Mouse (Mus musculus): ENCODE results near the gene Tmem167b. TPM values are rescaled to one million over a fixed set of nuclear protein-coding genes. Genes with fewer than 3 reads are reported as not detected.
A peak's percentile ranks its signal among the peaks of the same experiment; 100 is the strongest.

Tmem167b gene
- polyA plus RNA-seq, 1 experiment from 2014 or later: 33.8 TPM

DNA sequence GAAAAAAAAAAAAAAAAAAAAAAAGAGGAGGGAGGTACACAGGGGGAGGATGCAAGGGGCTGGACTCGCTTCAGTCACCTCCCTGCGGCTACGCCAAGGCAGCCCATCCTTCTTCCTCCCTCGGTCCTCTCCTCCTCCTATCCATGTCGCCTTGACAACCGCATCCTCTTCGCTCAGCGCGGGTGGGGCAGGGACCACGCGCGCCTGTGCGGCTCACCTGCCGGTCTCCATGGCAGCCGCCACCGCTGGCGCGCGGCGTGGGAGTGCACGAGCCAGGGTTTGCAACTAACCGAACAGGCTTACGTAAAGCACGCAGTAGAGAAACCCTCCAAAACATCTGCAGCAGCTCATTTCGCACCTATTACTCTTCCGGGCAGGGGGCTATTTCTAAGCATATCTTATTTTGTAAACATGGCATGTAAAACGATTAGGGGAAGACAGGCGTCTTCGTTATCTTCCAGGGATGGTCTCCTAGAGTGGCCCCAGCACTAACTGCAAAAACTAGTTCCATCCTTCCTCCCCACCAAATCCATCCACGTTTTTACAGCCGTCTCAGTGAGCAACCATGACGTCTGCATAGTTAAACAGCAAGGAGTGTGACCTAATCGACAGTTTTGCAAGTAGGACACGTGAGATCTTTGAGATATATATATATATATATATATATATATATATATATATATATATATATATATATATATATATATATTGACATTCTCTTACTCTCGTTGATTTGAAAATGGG is 25.6 kb downstream of the Tmem167b start, which contains the start of gene 5330417C22Rik:
Gene 5330417C22Rik, minus strand, starts transcription at position 20 of the 744 bp plus-strand sequence.
- peak within 1 kb of the TSS; percentile 82 for H3K4me2 ChIP-seq
- H3K27me3 ChIP-seq (replicated peaks): peaks cover 18% of the 10 kb centered on the region
- peak within 1 kb of the TSS; percentile 38 for H3K9ac ChIP-seq

DNA sequence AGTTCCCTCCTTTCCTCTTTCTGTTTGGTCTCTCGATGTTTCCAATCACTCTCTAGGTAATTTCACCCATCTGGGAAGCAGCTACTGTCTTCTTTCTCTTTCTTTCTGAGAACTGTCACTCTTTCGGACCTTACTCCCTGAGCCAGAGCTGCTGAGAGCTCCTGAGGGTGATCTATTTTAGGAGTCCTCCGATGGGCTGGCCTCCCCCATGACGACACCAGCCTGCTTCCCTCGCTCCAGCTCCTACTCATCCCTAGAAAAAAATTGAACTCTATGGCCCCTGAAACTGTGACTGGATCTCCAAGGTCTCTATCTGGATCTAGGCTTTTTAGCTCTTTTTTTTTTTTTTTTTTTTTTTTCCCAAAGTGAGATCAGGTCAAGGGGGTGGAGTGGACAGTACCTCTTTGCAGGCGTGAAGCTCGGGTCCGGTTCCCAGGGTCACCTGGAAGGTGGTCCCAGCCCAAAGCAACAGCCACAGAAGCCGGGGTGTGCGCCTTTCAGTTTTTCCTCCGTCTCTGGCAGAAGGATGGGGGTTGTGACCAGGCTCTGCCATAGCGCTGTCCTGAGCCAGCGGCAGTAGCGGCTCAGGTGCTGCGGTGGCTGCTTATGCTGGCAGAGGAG is 26.3 kb downstream of the Tmem167b start:
- Histone ChIP-seq H3K4me3 (peak overlapping the region; percentile 48), H3K9me3 (replicated peaks) (no peaks in the 10 kb centered on the region), H3K4me2 (peak overlapping the region; percentile 82), H3K9ac (no peak overlapping the region), H3K4me1 (replicated peaks) (peaks cover 18% of the 10 kb centered on the region), H3K27ac (ENCODE audit: poor library complexity, severe bottlenecking) (no peak overlapping the region), H3K36me3 (no peaks in the 10 kb centered on the region), H3K27me3 (replicated peaks) (peaks cover 18% of the 10 kb centered on the region)
- ATAC-seq (ENCODE audit: insufficient number of reproducible peaks, low FRiP score): no peak
- WGBS: 5% methylated on average over 15 of the region's 15 CpGs

More for the DNA sequence above, 25.6 kb downstream of the Tmem167b start, which contains the start of gene 5330417C22Rik:
- ATAC-seq (ENCODE audit: insufficient number of reproducible peaks, low FRiP score): peak; percentile 51; the same call in 1 of the 2 replicates
- Histone ChIP-seq H3K9me3 (replicated peaks) (no peaks in the 10 kb centered on the region), H3K36me3 (no peaks in the 10 kb centered on the region), H3K27ac (ENCODE audit: poor library complexity, severe bottlenecking) (no peak within 1 kb of the TSS), H3K4me3 (peak within 1 kb of the TSS; percentile 48), H3K4me1 (replicated peaks) (peaks cover 18% of the 10 kb centered on the region)
- WGBS: 3% methylated on average over 32 of the region's 35 CpGs

DNA sequence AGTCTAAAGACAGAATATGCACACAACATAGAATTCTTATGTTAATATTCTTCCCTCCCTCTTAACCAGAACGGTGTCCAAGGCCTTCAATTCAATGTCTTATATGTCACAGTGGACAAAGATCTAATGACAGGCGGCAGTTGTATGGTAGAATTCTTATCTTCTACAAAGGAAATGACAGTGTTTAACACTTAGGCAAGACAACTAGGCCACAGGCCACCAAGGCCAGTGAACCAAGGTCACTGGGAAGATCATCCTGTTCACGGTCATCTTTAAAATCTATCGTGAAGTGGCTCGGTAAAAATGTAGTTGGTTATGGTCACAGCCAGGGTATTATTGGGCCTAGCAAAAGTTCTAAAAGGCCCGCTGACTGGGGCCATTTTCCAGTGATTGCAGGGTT is 28.3 kb downstream of the Tmem167b start, which contains the start of gene 1700013F07Rik:
Gene 1700013F07Rik, plus strand, starts transcription at position 200 of the 400 bp plus-strand sequence.
- H3K27me3 ChIP-seq (replicated peaks): peaks cover 18% of the 10 kb centered on the region
- H3K4me1 ChIP-seq (replicated peaks): peaks cover 18% of the 10 kb centered on the region
- no peak within 1 kb of the TSS for H3K27ac ChIP-seq (ENCODE audit: poor library complexity, severe bottlenecking)
- 70% methylated on average over 6 of the region's 6 CpGs for WGBS
- H3K9ac ChIP-seq: no peak within 1 kb of the TSS
- H3K4me2 ChIP-seq: no peak within 1 kb of the TSS
- no peak within 1 kb of the TSS for H3K4me3 ChIP-seq
- no peaks in the 10 kb centered on the region for H3K9me3 ChIP-seq (replicated peaks)
- ATAC-seq (ENCODE audit: insufficient number of reproducible peaks, low FRiP score): no peak
- no peaks in the 10 kb centered on the region for H3K36me3 ChIP-seq

DNA sequence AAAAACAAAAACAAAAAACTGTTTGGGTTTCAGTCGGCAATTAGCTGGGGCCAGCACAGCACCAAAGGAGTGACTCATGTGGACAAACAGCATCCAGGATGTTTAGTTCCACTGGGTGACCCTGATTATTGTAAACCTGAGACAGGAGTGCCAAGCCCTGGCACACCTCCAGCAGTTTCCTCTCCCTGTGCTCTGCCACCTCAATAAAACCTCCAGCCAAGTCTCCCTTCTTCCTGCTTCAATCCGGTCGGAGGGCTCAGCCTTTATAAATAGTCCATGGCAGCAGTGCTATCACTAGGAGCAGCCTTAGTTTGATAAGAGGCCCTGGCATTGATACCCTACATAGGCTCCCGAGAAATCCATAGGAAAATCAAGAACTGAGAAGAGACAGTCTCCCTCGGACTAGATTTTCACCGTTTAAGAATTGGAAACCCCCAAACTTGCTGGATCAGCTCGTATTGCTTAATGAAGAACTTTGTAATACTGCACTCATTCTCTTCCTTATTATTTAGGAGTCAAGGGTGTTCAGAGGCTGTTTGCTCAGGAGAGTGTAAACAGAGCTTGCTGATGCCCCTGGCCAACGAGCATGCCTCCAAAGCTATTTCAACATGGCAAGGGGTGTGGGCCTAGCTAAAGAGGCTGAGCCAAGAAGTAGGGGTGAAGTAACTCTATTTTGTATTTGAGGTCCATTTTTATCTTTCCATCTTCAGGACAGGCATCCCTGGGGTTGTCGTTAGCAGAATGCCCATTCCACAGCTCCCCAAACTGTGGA is 29.0 kb downstream of the Tmem167b start:
- Histone ChIP-seq H3K36me3 (no peaks in the 10 kb centered on the region), H3K9me3 (replicated peaks) (0 out of 2 replicates have a peak, but pooled peaks cover 3% of the 10 kb centered on the region), H3K9ac (no peak overlapping the region), H3K4me1 (replicated peaks) (peaks cover 18% of the 10 kb centered on the region), H3K27ac (ENCODE audit: poor library complexity, severe bottlenecking) (no peak overlapping the region), H3K4me2 (no peak overlapping the region), H3K4me3 (no peak overlapping the region), H3K27me3 (replicated peaks) (peaks cover 13% of the 10 kb centered on the region)
- ATAC-seq (ENCODE audit: insufficient number of reproducible peaks, low FRiP score): no peak
- 47% methylated on average over 9 of the region's 9 CpGs for WGBS

DNA sequence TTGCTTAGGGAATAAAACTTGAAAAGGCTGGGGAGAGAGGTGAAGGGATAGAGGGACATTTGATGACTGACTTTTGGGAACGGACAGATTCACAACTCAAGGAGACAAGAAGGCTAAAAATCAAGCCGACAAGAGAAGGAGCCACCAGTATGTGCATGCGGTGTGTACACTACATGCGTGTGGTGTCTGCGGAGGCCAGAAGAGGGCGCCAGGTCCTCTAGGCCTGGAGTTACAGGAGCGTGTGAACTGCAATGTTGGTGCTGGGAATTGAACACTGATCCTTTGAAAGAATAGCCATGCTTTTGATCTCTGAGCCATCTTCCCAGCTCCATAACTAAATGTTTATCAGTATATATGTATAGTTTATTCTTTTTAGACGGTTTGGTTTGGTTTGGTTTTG is 33.8 kb downstream of the Tmem167b start:
- no peak overlapping the region for H3K4me2 ChIP-seq
- H3K4me3 ChIP-seq: no peak overlapping the region
- no peaks in the 10 kb centered on the region for H3K27me3 ChIP-seq (replicated peaks)
- 85% methylated on average over 8 of the region's 8 CpGs for WGBS
- no peak overlapping the region for H3K27ac ChIP-seq (ENCODE audit: poor library complexity, severe bottlenecking)
- no peaks in the 10 kb centered on the region for H3K36me3 ChIP-seq
- ATAC-seq (ENCODE audit: insufficient number of reproducible peaks, low FRiP score): no peak
- 0 out of 2 replicates have a peak, but pooled peaks cover 3% of the 10 kb centered on the region for H3K9me3 ChIP-seq (replicated peaks)
- no peak overlapping the region for H3K9ac ChIP-seq
- peaks cover 9% of the 10 kb centered on the region for H3K4me1 ChIP-seq (replicated peaks)

DNA sequence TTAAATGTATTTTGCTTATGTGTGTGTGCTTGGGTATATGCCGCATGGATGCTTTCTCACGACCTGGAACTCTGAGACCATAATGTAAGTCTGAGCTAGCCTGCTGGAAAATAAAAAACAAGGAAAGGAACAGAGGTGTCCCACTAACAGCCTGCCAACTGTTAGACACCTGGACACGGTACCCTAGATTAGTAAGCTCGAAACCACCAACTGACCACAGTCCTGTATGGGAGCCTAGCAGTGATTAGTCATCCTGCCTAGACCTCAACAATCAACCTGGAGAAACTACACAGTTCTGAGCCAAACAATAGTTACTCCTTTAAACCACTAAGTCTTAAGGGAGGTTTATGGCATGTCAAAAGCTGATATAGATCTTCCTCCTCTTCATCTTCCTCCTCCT is 38.9 kb downstream of the Tmem167b start:
- H3K27me3 ChIP-seq (replicated peaks): no peaks in the 10 kb centered on the region
- 83% methylated on average over 4 of the region's 4 CpGs for WGBS
- H3K27ac ChIP-seq (ENCODE audit: poor library complexity, severe bottlenecking): no peak overlapping the region
- ATAC-seq (ENCODE audit: insufficient number of reproducible peaks, low FRiP score): no peak
- no peaks in the 10 kb centered on the region for H3K36me3 ChIP-seq
- 0 out of 2 replicates have a peak, but pooled peaks cover 1% of the 10 kb centered on the region for H3K9me3 ChIP-seq (replicated peaks)
- no peaks in the 10 kb centered on the region for H3K4me1 ChIP-seq (replicated peaks)
- H3K4me2 ChIP-seq: no peak overlapping the region
- H3K4me3 ChIP-seq: no peak overlapping the region
- H3K9ac ChIP-seq: no peak overlapping the region

DNA sequence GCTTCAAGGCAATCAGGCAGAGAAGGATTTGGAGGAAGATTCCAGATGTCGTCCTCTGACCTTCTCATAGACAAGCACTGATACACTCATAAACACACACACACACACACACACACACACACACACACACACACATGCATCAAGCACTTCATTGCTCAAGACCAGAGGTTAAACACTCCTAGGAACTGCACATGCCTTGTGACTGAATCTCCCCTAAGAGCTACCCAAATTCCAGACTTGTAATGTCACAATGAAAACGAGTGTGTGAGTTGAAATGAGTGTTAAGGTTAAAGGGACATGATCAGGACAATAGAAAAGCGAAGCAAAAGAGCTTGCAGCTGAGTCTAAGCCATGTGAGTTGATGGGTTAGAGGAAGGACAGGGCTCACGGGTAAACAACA is 44.0 kb downstream of the Tmem167b start:
- H3K4me3 ChIP-seq: no peak overlapping the region
- ATAC-seq (ENCODE audit: insufficient number of reproducible peaks, low FRiP score): no peak

DNA sequence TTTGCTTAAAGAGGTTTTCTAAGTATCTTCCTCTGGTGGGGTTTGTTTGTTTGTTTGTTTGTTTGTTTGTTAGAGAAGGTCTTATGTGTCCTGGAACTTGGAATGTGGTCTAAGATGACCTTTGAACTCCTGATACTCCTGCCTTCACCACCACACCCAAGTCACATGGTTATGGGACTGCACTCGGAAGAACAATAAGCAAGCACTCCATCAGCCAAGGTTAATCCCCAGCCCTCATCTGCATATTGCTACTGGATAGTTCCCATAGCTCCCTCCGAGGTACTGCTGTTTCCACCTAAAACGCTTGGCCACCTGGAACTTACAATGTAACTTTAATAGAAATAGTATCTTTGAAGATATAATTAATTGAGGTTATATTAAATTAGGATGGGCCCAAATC is 48.8 kb downstream of the Tmem167b start:
- H3K4me1 ChIP-seq (replicated peaks): no peaks in the 10 kb centered on the region
- no peak overlapping the region for H3K4me2 ChIP-seq
- H3K36me3 ChIP-seq: no peaks in the 10 kb centered on the region
- no peaks in the 10 kb centered on the region for H3K9me3 ChIP-seq (replicated peaks)
- no peaks in the 10 kb centered on the region for H3K27me3 ChIP-seq (replicated peaks)
- H3K27ac ChIP-seq (ENCODE audit: poor library complexity, severe bottlenecking): no peak overlapping the region
- H3K9ac ChIP-seq: no peak overlapping the region
- ATAC-seq (ENCODE audit: insufficient number of reproducible peaks, low FRiP score): no peak
- 70% methylated on average over 3 of the region's 3 CpGs for WGBS
- no peak overlapping the region for H3K4me3 ChIP-seq

More for the DNA sequence above, 44.0 kb downstream of the Tmem167b start:
- WGBS: 54% methylated on average over 4 of the region's 4 CpGs
- Histone ChIP-seq H3K4me1 (replicated peaks) (no peaks in the 10 kb centered on the region), H3K27ac (ENCODE audit: poor library complexity, severe bottlenecking) (no peak overlapping the region), H3K9ac (no peak overlapping the region), H3K9me3 (replicated peaks) (no peaks in the 10 kb centered on the region), H3K36me3 (no peaks in the 10 kb centered on the region), H3K27me3 (replicated peaks) (no peaks in the 10 kb centered on the region), H3K4me2 (no peak overlapping the region)

DNA sequence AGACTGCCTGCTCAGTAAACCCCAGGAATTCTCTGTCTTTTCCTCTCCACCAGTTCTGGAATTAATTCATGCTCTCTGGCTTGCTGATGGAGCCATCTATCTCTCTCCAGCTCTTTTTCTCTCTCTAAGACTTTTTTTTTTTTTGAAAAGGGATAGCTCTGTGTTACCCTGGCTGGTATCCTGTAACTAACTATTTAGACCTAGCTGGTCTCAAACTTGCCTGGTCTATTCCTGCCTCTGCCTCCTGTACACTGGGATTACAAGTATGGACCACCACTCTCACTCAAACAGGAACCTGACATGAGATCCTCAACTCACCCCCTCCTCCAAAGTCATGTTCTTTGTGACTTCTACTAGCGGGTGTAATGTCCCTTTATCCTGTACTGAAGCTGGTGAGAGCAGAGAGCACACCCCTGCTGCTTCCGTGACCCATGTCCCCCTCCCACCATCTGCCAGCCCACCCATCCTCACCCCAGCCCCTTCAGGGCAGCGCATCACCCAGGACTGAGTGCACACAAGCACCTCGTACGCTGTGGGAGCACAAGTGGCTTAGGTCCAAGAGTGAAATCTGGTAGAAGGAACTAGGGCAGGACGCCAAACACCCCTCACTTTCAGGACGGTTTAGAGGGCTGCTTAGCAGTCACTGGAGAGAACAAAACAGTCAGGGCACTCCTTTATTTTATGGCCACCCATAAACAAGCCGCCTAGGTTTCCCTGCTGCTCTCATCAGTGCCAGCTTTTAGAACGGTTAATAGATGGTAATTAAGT is 51.4 kb downstream of the Tmem167b start:
- H3K27ac ChIP-seq (ENCODE audit: poor library complexity, severe bottlenecking): no peak overlapping the region
- H3K4me3 ChIP-seq: no peak overlapping the region

DNA sequence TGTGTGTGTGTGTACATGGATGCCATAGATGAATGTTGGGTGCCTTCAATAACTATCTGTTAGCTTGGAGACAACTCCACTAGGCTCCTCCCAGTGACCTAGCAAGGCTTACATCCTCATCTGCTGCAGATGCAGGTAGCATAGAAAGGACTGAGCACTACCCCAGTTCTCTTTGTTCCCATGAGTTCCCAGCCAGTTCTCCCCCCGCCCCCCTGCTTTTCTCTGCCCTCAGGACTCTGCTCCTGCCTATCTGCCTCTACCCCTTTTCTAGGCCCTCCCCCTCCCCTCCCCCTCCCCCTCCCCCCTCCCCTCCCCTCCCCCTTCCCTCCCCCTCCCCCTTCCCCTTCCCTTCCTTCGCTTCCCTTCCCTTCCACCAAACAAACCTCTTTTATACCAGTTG is 52.1 kb downstream of the Tmem167b start:
- WGBS: 63% methylated on average over 2 of the region's 2 CpGs
- H3K4me1 ChIP-seq (replicated peaks): no peaks in the 10 kb centered on the region

More for the DNA sequence above, 51.4 kb downstream of the Tmem167b start:
- no peaks in the 10 kb centered on the region for H3K9me3 ChIP-seq (replicated peaks)
- H3K36me3 ChIP-seq: no peaks in the 10 kb centered on the region
- H3K9ac ChIP-seq: no peak overlapping the region
- no peaks in the 10 kb centered on the region for H3K27me3 ChIP-seq (replicated peaks)
- WGBS: 39% methylated on average over 9 of the region's 9 CpGs
- no peak for ATAC-seq (ENCODE audit: insufficient number of reproducible peaks, low FRiP score)
- no peak overlapping the region for H3K4me2 ChIP-seq
- no peaks in the 10 kb centered on the region for H3K4me1 ChIP-seq (replicated peaks)

More for the DNA sequence above, 52.1 kb downstream of the Tmem167b start:
- Histone ChIP-seq H3K4me2 (no peak overlapping the region), H3K4me3 (no peak overlapping the region), H3K9ac (no peak overlapping the region), H3K36me3 (no peaks in the 10 kb centered on the region), H3K27me3 (replicated peaks) (no peaks in the 10 kb centered on the region), H3K27ac (ENCODE audit: poor library complexity, severe bottlenecking) (no peak overlapping the region), H3K9me3 (replicated peaks) (no peaks in the 10 kb centered on the region)
- ATAC-seq (ENCODE audit: insufficient number of reproducible peaks, low FRiP score): no peak
